Mouse (Mus musculus) stomach, embryonic 16.5 days (tissue): Measurements from ENCODE around the gene Myo6. TPM values are rescaled to one million over a fixed set of nuclear protein-coding genes. Genes with fewer than 3 reads are reported as not detected.

ENCODE experiments used
- ATAC-seq: fragments of 200-750 bp; cut with Nextera tagmentation; 2 replicates; pipeline ENCODE4 v1.8.0; 2017; ENCODE audit warnings: moderate number of reproducible peaks, moderate TSS enrichment; ENCODE audit not compliant: insufficient read depth, low FRiP score
- H3K27ac ChIP-seq: fragments of 300-500 bp; sonication (generic); 2 replicates; pipeline ENCODE4 v1.5.1; 2014; ENCODE audit warnings: low read length
- H3K27me3 ChIP-seq: fragments of 300-500 bp; sonication (generic); 2 replicates; pipeline ENCODE4 v1.6.1; 2014; ENCODE audit warnings: low read length, control low read depth, mixed read lengths; ENCODE audit not compliant: control insufficient read depth, insufficient read depth
- H3K36me3 ChIP-seq: fragments of 300-500 bp; sonication (generic); 2 replicates; pipeline ENCODE4 v1.6.1; 2014; ENCODE audit warnings: low read length; ENCODE audit not compliant: control insufficient read depth, insufficient read depth
- H3K4me1 ChIP-seq: fragments of 300-500 bp; sonication (generic); 2 replicates; pipeline ENCODE4 v1.6.1; 2014; ENCODE audit warnings: low read length, control low read depth, mixed read lengths; ENCODE audit not compliant: control insufficient read depth, insufficient read depth
- H3K4me2 ChIP-seq: fragments of 300-500 bp; sonication (generic); 2 replicates; pipeline ENCODE4 v1.6.1; 2014; ENCODE audit warnings: low read depth, low read length, mixed read lengths
- H3K4me3 ChIP-seq: fragments of 300-500 bp; sonication (generic); replicated peaks from 2 replicates; pipeline ENCODE4 v1.5.1; 2014; ENCODE audit warnings: mild to moderate bottlenecking, low read length
- H3K9ac ChIP-seq: fragments of 300-500 bp; sonication (generic); 2 replicates; pipeline ENCODE4 v1.6.1; 2014; ENCODE audit warnings: low read length
- H3K9me3 ChIP-seq: fragments of 300-500 bp; sonication (generic); replicated peaks from 2 replicates; pipeline ENCODE4 v1.6.1; 2016; ENCODE audit warnings: low read length, control low read depth; ENCODE audit not compliant: control insufficient read depth
- WGBS: fragments of 180-500 bp; shearing (Covaris S2); extraction: QIAGEN DNeasy Blood & Tissue Kit; methylation state at CpG from one replicate; pipeline ENCODE4 v1.1.7; 2014; 5-methylcytosine and 5-hydroxymethylcytosine counted together
- polyA plus RNA-seq: library from polyadenylated mRNA; unstranded; fragments of >200 nt; fragmentation: Nextera tagmentation; extraction: Ambion mirVana; gene quantifications from 2 replicates; pipeline ENCODE4 v1.2.1, GENCODE M21; 2015

Myo6 gene
- polyA plus RNA-seq, 1 experiment from 2014 or later: 47.6 TPM

DNA sequence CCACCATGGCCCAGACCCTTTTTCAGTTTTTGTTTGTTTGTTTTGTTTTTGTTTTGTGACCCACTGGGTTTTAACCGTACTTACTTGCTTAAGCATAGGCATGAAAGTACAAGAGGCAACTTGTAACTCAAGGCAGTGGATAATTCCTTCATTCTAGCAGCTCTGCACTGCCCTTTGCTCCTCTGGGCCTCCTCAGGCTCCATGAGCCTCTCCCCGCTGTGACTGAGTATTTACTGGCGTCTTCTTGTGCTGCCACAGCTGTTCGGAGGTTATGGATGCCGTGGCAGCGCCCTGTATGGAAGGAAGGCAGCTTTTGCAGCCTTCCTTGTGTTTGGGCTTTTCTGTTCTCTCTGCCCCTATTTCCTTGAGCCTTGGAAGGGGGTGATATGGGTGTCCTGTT, 26.4 kb downstream of the Myo6 start:
- WGBS: 75% methylated on average over 6 of the region's 6 CpGs
- Histone ChIP-seq H3K27ac (no peak overlapping the region), H3K4me1 (0 out of 2 replicates have a peak, but pooled peaks cover 5% of the 10 kb centered on the region), H3K9me3 (no peaks in the 10 kb centered on the region), H3K4me2 (no peak overlapping the region), H3K36me3 (no peaks in the 10 kb centered on the region), H3K27me3 (no peaks in the 10 kb centered on the region), H3K9ac (no peak overlapping the region), H3K4me3 (no peak overlapping the region)
- no peak for ATAC-seq

DNA sequence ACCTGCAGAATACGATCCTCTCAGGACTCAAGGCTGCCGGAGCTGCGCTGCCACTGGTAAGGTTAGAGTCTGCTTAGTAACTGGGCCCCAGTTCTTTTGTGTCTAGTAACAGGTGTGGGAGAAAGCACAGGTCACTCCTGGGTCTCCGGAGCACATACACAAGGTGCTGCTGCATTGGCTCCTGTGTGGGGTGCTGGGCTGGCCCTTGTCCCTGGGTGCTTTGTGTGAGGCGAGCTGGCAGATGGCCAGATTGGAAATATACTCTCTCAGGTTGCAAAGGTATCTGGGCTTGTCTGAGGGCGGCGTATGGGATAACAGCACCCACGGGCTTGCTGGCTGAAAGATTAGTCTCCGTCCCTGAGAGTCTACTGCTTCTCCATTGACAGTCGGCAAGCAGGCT, 27.5 kb downstream of the Myo6 start:
- H3K4me1 ChIP-seq: 0 out of 2 replicates have a peak, but pooled peaks cover 8% of the 10 kb centered on the region
- H3K4me3 ChIP-seq: no peak overlapping the region
- no peak overlapping the region for H3K4me2 ChIP-seq
- peak; percentile 90 for ATAC-seq
- H3K9me3 ChIP-seq: no peaks in the 10 kb centered on the region
- H3K9ac ChIP-seq: no peak overlapping the region
- peak overlapping the region; percentile 28; the same call in 1 of the 2 replicates for H3K27ac ChIP-seq
- H3K27me3 ChIP-seq: no peaks in the 10 kb centered on the region
- WGBS: 53% methylated on average over 10 of the region's 10 CpGs
- H3K36me3 ChIP-seq: no peaks in the 10 kb centered on the region

- Histone ChIP-seq H3K4me1 (0 out of 2 replicates have a peak, but pooled peaks cover 8% of the 10 kb centered on the region), H3K4me3 (no peak overlapping the region), H3K4me2 (no peak overlapping the region), H3K27ac (no peak overlapping the region), H3K9me3 (no peaks in the 10 kb centered on the region), H3K27me3 (no peaks in the 10 kb centered on the region), H3K9ac (no peak overlapping the region), H3K36me3 (no peaks in the 10 kb centered on the region)
- 70% methylated on average over 6 of the region's 6 CpGs for WGBS
- ATAC-seq: no peak
Measured at GRCm38 (mm10) chr9:80194446-80194845, 29.6 kb downstream of the Myo6 start.

- H3K9me3 ChIP-seq: no peaks in the 10 kb centered on the region
- 0 out of 2 replicates have a peak, but pooled peaks cover 8% of the 10 kb centered on the region for H3K4me1 ChIP-seq
- no peak overlapping the region for H3K4me2 ChIP-seq
- ATAC-seq: no peak
- no peak overlapping the region for H3K4me3 ChIP-seq
- no peak overlapping the region for H3K27ac ChIP-seq
- no peak overlapping the region for H3K9ac ChIP-seq
- no peaks in the 10 kb centered on the region for H3K36me3 ChIP-seq
- no peaks in the 10 kb centered on the region for H3K27me3 ChIP-seq
- 55% methylated on average over 3 of the region's 3 CpGs for WGBS
Measured at GRCm38 (mm10) chr9:80196161-80196560, 31.3 kb downstream of the Myo6 start.

DNA sequence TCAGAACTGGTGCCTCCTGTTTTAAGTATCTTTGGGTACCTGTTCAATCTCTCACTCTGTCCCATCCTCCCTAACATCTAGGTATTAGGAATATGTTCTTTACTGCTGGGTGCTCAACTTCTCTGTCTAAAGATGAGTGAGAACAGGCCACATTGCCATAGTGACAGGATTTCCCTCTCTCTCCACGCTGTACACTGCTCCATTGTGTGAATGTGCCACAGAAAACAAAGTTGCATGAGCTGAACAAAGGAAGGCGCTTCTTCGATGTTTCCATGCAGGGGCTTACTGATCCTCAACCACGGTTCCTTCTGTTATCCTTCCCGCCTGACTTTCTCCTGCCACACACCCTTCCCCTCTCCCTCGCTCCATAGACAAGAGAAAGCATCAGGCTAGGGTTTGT, 32.4 kb downstream of the Myo6 start:
- H3K27me3 ChIP-seq: no peaks in the 10 kb centered on the region
- no peaks in the 10 kb centered on the region for H3K36me3 ChIP-seq
- no peak overlapping the region for H3K4me2 ChIP-seq
- no peaks in the 10 kb centered on the region for H3K9me3 ChIP-seq
- H3K27ac ChIP-seq: no peak overlapping the region
- no peak for ATAC-seq
- no peak overlapping the region for H3K9ac ChIP-seq
- WGBS: 74% methylated on average over 6 of the region's 6 CpGs
- H3K4me3 ChIP-seq: no peak overlapping the region
- peaks cover 10% of the 10 kb centered on the region; the same call in 1 of the 2 replicates for H3K4me1 ChIP-seq

DNA sequence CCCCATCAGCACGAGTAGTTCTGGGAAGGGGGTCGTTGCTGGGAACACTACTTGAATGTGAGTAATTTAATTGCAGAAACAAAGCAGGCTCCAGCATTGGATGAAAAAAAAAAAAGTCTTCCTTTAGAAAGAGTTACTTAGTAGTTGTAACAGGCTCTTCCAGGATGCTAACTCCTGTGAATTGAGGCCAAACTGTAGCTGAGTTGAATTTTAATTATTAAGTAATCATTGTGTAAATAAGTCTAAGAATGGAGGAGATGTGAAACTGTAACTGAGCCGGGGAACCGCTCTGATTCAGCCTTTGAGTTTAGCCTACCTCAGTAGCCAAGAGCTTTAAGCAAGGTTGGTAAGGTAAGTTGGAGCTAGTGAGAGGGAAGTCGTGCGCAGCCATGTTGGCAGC, 36.0 kb downstream of the Myo6 start:
- WGBS: 62% methylated on average over 6 of the region's 6 CpGs
- H3K9ac ChIP-seq: no peak overlapping the region
- no peak overlapping the region for H3K4me3 ChIP-seq
- peak overlapping the region; percentile 30; the same call in 1 of the 2 replicates for H3K27ac ChIP-seq
- no peak for ATAC-seq
- no peaks in the 10 kb centered on the region for H3K9me3 ChIP-seq
- peaks cover 17% of the 10 kb centered on the region for H3K4me1 ChIP-seq
- no peak overlapping the region for H3K4me2 ChIP-seq
- 0 out of 2 replicates have a peak, but pooled peaks cover 2% of the 10 kb centered on the region for H3K36me3 ChIP-seq
- H3K27me3 ChIP-seq: no peaks in the 10 kb centered on the region

GRCm38 (mm10) chr9:80202374-80203060, 37.7 kb downstream of the Myo6 start:
- no peaks in the 10 kb centered on the region for H3K9me3 ChIP-seq
- no peak overlapping the region for H3K9ac ChIP-seq
- 0 out of 2 replicates have a peak, but pooled peaks cover 2% of the 10 kb centered on the region for H3K36me3 ChIP-seq
- no peak overlapping the region for H3K4me3 ChIP-seq
- H3K4me2 ChIP-seq: no peak overlapping the region
- 82% methylated on average over 14 of the region's 14 CpGs for WGBS
- H3K27ac ChIP-seq: 0 out of 2 replicates have a peak overlapping the region, but pooled peaks have one; percentile 38
- ATAC-seq: peak; percentile 67
- H3K4me1 ChIP-seq: peaks cover 11% of the 10 kb centered on the region
- no peaks in the 10 kb centered on the region for H3K27me3 ChIP-seq

DNA sequence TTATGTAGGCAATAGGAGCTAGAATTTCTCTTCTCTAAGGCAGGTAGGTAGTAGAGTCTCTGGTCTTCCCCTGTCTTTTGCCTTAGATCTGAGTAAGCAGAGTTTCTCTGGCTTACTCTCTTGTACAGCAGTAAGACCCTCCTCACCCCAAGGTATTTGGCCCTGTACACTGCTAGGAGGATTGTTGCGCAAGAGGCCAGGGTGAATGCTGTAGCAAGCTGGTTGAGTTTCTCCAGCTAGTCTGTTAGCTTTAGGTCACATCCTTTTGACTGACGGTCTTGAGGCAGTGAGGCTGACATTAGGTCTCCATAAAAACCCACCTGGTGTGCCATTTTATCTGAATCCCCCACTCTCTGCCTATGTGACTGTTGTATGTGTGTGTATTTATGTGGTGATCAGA, 43.9 kb downstream of the Myo6 start:
- Histone ChIP-seq H3K27ac (no peak overlapping the region), H3K4me1 (peaks cover 6% of the 10 kb centered on the region), H3K9ac (no peak overlapping the region), H3K4me2 (no peak overlapping the region), H3K9me3 (no peaks in the 10 kb centered on the region), H3K27me3 (no peaks in the 10 kb centered on the region), H3K36me3 (no peaks in the 10 kb centered on the region), H3K4me3 (no peak overlapping the region)
- ATAC-seq: no peak
- WGBS: 84% methylated on average over 2 of the region's 2 CpGs

GRCm38 (mm10) chr9:80209459-80209858, 44.6 kb downstream of the Myo6 start:
- Histone ChIP-seq H3K36me3 (no peaks in the 10 kb centered on the region), H3K27ac (no peak overlapping the region), H3K27me3 (no peaks in the 10 kb centered on the region), H3K9ac (no peak overlapping the region), H3K4me2 (no peak overlapping the region), H3K4me1 (peaks cover 6% of the 10 kb centered on the region), H3K9me3 (no peaks in the 10 kb centered on the region), H3K4me3 (no peak overlapping the region)
- 69% methylated on average over 10 of the region's 10 CpGs for WGBS
- ATAC-seq: no peak
